Mouse (Mus musculus): ENCODE data around the gene Gm20835. TPM values are rescaled to one million over a fixed set of nuclear protein-coding genes. Genes with fewer than 3 reads are reported as not detected.
"Not testable (repeated sequence)": the region's sequence is repeated elsewhere in the genome, so short reads cannot be mapped to it uniquely, and the experiment has no call there.

Gm20835 gene
- total RNA-seq (2017): not detected in 2 replicates

GRCm38 (mm10) chrY:36735190-36735589 lies at the start of gene Gm20835:
Gene Gm20835 (minus strand): TSS chrY:36735290.
- ATAC-seq (ENCODE audit: extremely low read depth, insufficient number of reproducible peaks, low FRiP score, poor library complexity, severe bottlenecking): not testable (repeated sequence)

Data from neutrophil, adult 5-6 weeks (primary cell).